Mouse (Mus musculus) retina, embryonic 14.5 days (tissue): ENCODE measurements around the gene Gm10553.
"Not testable (repeated sequence)": the region's sequence is repeated elsewhere in the genome, so short reads cannot be mapped to it uniquely, and the experiment has no call there.

ENCODE experiments used
- DNase-seq: peaks from one replicate; pipeline ENCODE4 v3.0.0-alpha.2; 2015; ENCODE audit warnings: low spot score

The Gm10553 gene

GRCm38 (mm10) chr1:85099864-85100263, at the start of gene Gm10553:
Gene Gm10553 (plus strand): TSS chr1:85100164.
- not testable (repeated sequence) for DNase-seq

GRCm38 (mm10) chr1:85071690-85072089, 28.3 kb upstream of the Gm10553 start:
- DNase-seq, result not testable (repeated sequence)

GRCm38 (mm10) chr1:85073099-85073498, 26.9 kb upstream of the Gm10553 start:
- DNase-seq, result not testable (repeated sequence)

GRCm38 (mm10) chr1:85084803-85085202, 15.2 kb upstream of the Gm10553 start:
- not testable (repeated sequence) for DNase-seq

GRCm38 (mm10) chr1:85086211-85086610, 13.8 kb upstream of the Gm10553 start:
- DNase-seq, result not testable (repeated sequence)

- DNase-seq, result not testable (repeated sequence)
Observed at GRCm38 (mm10) chr1:85092169-85092568, 7.8 kb upstream of the Gm10553 start.

GRCm38 (mm10) chr1:85093011-85093572, 6.9 kb upstream of the Gm10553 start:
- DNase-seq, result not testable (repeated sequence)

GRCm38 (mm10) chr1:85099081-85099480, 883 bp upstream of the Gm10553 start:
- not testable (repeated sequence) for DNase-seq

GRCm38 (mm10) chr1:85101754-85102153, 1.8 kb downstream of the Gm10553 start:
- not testable (repeated sequence) for DNase-seq

- DNase-seq, result not testable (repeated sequence)
Observed at GRCm38 (mm10) chr1:85105336-85105735, 5.4 kb downstream of the Gm10553 start.

GRCm38 (mm10) chr1:85106013-85106412, 6.0 kb downstream of the Gm10553 start:
- not testable (repeated sequence) for DNase-seq

GRCm38 (mm10) chr1:85109753-85110152, 9.8 kb downstream of the Gm10553 start, which contains the start of gene A530032D15Rik:
Gene A530032D15Rik (minus strand): TSS chr1:85109853.
- not testable (repeated sequence) for DNase-seq

- DNase-seq, result not testable (repeated sequence)
Observed at GRCm38 (mm10) chr1:85110876-85111275, 10.9 kb downstream of the Gm10553 start.

GRCm38 (mm10) chr1:85111572-85111971, 11.6 kb downstream of the Gm10553 start:
- not testable (repeated sequence) for DNase-seq

- not testable (repeated sequence) for DNase-seq
Observed at GRCm38 (mm10) chr1:85112266-85112665, 12.3 kb downstream of the Gm10553 start.

- DNase-seq, result not testable (repeated sequence)
Observed at GRCm38 (mm10) chr1:85112889-85113288, 12.9 kb downstream of the Gm10553 start.

- not testable (repeated sequence) for DNase-seq
Observed at GRCm38 (mm10) chr1:85114078-85114477, 14.1 kb downstream of the Gm10553 start.

GRCm38 (mm10) chr1:85114666-85115402, 14.9 kb downstream of the Gm10553 start:
- DNase-seq, result not testable (repeated sequence)

GRCm38 (mm10) chr1:85117537-85117936, 17.6 kb downstream of the Gm10553 start:
- DNase-seq, result not testable (repeated sequence)

- DNase-seq, result not testable (repeated sequence)
Observed at GRCm38 (mm10) chr1:85118341-85118740, 18.4 kb downstream of the Gm10553 start.

- DNase-seq, result not testable (repeated sequence)
Observed at GRCm38 (mm10) chr1:85121841-85122240, 21.9 kb downstream of the Gm10553 start.

GRCm38 (mm10) chr1:85133671-85134070, 33.7 kb downstream of the Gm10553 start:
- not testable (repeated sequence) for DNase-seq
